Mouse (Mus musculus) embryo, embryonic 10 days (tissue): ENCODE data around the gene Apoc2.

Source experiments
- DNase-seq: peaks from one replicate; pipeline ENCODE4 v3.0.0-alpha.2; 2015; ENCODE audit warnings: low spot score

The Apoc2 gene

DNA sequence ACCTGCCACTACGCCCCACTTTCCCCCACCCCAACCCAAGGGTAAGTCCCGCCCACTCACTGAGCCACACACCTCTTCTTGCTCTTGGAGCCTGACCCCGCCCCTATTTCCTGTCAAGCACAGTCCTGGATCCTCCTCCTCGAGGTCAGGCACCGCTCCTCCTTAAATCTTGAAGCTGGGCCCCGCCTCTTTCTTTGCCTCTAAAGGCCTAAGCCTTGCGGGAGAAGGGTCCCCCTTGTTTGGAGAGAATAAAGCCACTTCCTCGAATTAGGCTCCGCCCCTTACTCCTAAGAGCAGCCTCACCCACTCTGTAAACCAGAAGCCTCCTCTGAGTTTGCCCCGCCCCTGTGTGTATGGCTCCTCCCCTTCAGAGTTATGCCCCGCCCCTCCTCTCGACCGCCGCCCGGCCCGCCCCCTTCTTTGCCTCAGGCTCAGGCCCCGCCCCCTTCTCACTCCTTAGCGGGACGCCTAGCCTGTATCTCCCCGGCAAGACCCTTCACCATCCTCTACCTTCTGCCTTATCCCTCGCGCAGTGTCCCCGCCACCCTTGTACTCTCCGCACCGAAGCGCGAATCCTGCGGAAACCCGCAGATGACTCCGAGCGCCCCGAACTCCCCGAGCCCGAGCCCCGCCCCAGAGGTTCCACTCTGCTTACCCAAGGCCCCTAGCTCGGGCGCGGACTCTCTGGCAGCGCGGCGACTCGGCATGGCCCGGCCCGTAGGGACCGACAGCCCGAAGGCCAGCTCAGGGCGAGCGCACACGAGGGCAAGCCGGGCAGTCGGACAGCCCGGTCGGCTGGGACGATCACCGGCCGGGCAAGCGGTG, 49.0 kb downstream of the Apoc2 start:
- DNase-seq = peak; percentile 92

GRCm38 (mm10) chr7:19628192-19628535, 49.6 kb downstream of the Apoc2 start:
- no peak for DNase-seq

GRCm38 (mm10) chr7:19627721-19628120, 50.0 kb downstream of the Apoc2 start:
- no peak for DNase-seq

DNA sequence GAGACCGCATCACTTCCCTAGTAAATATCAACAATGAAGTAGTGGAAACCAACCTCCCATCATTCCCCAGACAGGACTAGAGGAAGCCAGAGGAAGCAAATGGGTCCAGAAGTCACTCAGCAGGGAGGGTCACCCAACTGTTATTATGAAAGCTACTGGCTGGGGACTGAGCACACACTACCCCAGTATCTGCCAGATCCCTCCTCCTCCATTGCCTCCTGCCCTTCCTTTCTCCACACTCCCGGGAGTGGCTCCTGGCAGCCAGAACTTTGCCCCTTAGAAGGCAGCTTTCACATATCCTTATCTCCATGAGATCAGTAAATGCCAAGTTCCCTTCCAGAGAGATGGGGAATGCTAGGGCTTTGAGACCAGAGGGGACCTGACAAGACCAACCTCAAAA, 54.3 kb downstream of the Apoc2 start:
- DNase-seq = no peak

GRCm38 (mm10) chr7:19622241-19622640, 55.5 kb downstream of the Apoc2 start:
- DNase-seq = no peak
